Mouse (Mus musculus): ENCODE measurements around the gene Tph2. TPM values are rescaled to one million over a fixed set of nuclear protein-coding genes. Genes with fewer than 3 reads are reported as not detected.
"Not testable (repeated sequence)": the region's sequence is repeated elsewhere in the genome, so short reads cannot be mapped to it uniquely, and the experiment has no call there.

Gene Tph2
- polyA plus RNA-seq, 1 experiment, result 0.73 TPM

- Histone ChIP-seq H3K27me3 (ENCODE audit: control insufficient read depth, insufficient read depth, insufficient read length) (no peaks in the 10 kb centered on the region), H3K36me3 (ENCODE audit: control insufficient read depth, insufficient read depth) (no peaks in the 10 kb centered on the region), H3K4me3 (ENCODE audit: insufficient read depth, poor library complexity, severe bottlenecking) (no peak overlapping the region), H3K79me2 (ENCODE audit: control insufficient read depth, insufficient read depth) (no peaks in the 10 kb centered on the region), H3K79me3 (ENCODE audit: low read depth) (no peaks in the 10 kb centered on the region), H3ac (ENCODE audit: control insufficient read depth, insufficient read length, low read depth) (no peak overlapping the region)
- TF ChIP-seq CTCF (IDR thresholded peaks at IDR 0.05; ENCODE audit: control insufficient read depth, insufficient read depth, insufficient read length) (no peak), CEBPB (IDR thresholded peaks at IDR 0.05; ENCODE audit: low read depth) (no peak), USF1 (IDR thresholded peaks at IDR 0.05; ENCODE audit: low read depth) (no peak)
Observed at GRCm38 (mm10) chr10:115181034-115181433, 3.8 kb downstream of the Tph2 start.

DNA sequence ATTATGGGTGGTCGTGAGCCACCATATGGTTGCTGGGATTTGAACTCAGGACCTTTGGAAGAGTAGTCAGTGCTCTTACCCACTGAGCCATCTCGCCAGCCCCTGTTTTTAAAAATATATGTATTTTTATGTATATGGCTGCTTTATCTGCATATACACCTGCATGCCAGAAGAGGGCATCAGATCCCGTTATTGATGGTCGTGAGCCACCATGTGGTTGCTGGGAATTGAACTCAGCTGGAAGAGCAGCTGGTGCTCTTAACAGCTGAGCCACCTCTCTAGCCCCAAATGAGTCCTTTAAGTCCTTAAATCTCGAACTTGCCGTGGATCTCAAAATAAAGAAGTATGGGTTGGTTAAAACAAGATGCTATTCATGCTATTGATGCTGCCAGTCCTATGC is 6.8 kb downstream of the Tph2 start:
- H3K36me3 ChIP-seq (ENCODE audit: control insufficient read depth, insufficient read depth); H3K79me3 ChIP-seq (ENCODE audit: low read depth); H3K4me3 ChIP-seq (ENCODE audit: insufficient read depth, poor library complexity, severe bottlenecking); H3ac ChIP-seq (ENCODE audit: control insufficient read depth, insufficient read length, low read depth); H3K27me3 ChIP-seq (ENCODE audit: control insufficient read depth, insufficient read depth, insufficient read length); H3K79me2 ChIP-seq (ENCODE audit: control insufficient read depth, insufficient read depth): not testable (repeated sequence)

GRCm38 (mm10) chr10:115175591-115175991 is 9.2 kb downstream of the Tph2 start:
- Histone ChIP-seq H3K79me2 (ENCODE audit: control insufficient read depth, insufficient read depth) (no peaks in the 10 kb centered on the region), H3K4me3 (ENCODE audit: insufficient read depth, poor library complexity, severe bottlenecking) (no peak overlapping the region), H3K27me3 (ENCODE audit: control insufficient read depth, insufficient read depth, insufficient read length) (peaks cover 3% of the 10 kb centered on the region), H3K36me3 (ENCODE audit: control insufficient read depth, insufficient read depth) (no peaks in the 10 kb centered on the region), H3K79me3 (ENCODE audit: low read depth) (no peaks in the 10 kb centered on the region), H3ac (ENCODE audit: control insufficient read depth, insufficient read length, low read depth) (no peak overlapping the region)
- no peak for TF ChIP-seq FOSL1 (IDR thresholded peaks at IDR 0.05; ENCODE audit: insufficient read depth, low read length, poor library complexity, severe bottlenecking)
- no peak for TF ChIP-seq MYOD1 (IDR thresholded peaks at IDR 0.05; ENCODE audit: control insufficient read depth, insufficient read length, low read depth)
- TF ChIP-seq CTCF (IDR thresholded peaks at IDR 0.05; ENCODE audit: control insufficient read depth, insufficient read depth, insufficient read length), result no peak
- TF ChIP-seq CEBPB (IDR thresholded peaks at IDR 0.05; ENCODE audit: low read depth), result no peak
- TF ChIP-seq USF1 (IDR thresholded peaks at IDR 0.05; ENCODE audit: low read depth), result no peak
- TF ChIP-seq MYOG (IDR thresholded peaks at IDR 0.05; ENCODE audit: control insufficient read depth, extremely low read depth, insufficient read length), result no peak
- no peak for TF ChIP-seq MAX (IDR thresholded peaks at IDR 0.05)

- H3K36me3 ChIP-seq (ENCODE audit: control insufficient read depth, insufficient read depth), result no peaks in the 10 kb centered on the region
- TF ChIP-seq FOSL1 (IDR thresholded peaks at IDR 0.05; ENCODE audit: insufficient read depth, low read length, poor library complexity, severe bottlenecking) (no peak), MYOG (IDR thresholded peaks at IDR 0.05; ENCODE audit: control insufficient read depth, extremely low read depth, insufficient read length) (no peak)
- no peak overlapping the region for H3ac ChIP-seq (ENCODE audit: control insufficient read depth, insufficient read length, low read depth)
- no peaks in the 10 kb centered on the region for H3K79me2 ChIP-seq (ENCODE audit: control insufficient read depth, insufficient read depth)
- peaks cover 3% of the 10 kb centered on the region for H3K27me3 ChIP-seq (ENCODE audit: control insufficient read depth, insufficient read depth, insufficient read length)
- H3K4me3 ChIP-seq (ENCODE audit: insufficient read depth, poor library complexity, severe bottlenecking), result no peak overlapping the region
- no peaks in the 10 kb centered on the region for H3K79me3 ChIP-seq (ENCODE audit: low read depth)
Observed at GRCm38 (mm10) chr10:115173336-115173735, 11.5 kb downstream of the Tph2 start.

GRCm38 (mm10) chr10:115171351-115171818 is 13.4 kb downstream of the Tph2 start:
- peaks cover 3% of the 10 kb centered on the region for H3K27me3 ChIP-seq (ENCODE audit: control insufficient read depth, insufficient read depth, insufficient read length)
- no peaks in the 10 kb centered on the region for H3K36me3 ChIP-seq (ENCODE audit: control insufficient read depth, insufficient read depth)
- no peak overlapping the region for H3K4me3 ChIP-seq (ENCODE audit: insufficient read depth, poor library complexity, severe bottlenecking)
- H3K79me2 ChIP-seq (ENCODE audit: control insufficient read depth, insufficient read depth), result no peaks in the 10 kb centered on the region
- no peak overlapping the region for H3ac ChIP-seq (ENCODE audit: control insufficient read depth, insufficient read length, low read depth)
- no peak for TF ChIP-seq FOSL1 (IDR thresholded peaks at IDR 0.05; ENCODE audit: insufficient read depth, low read length, poor library complexity, severe bottlenecking)
- TF ChIP-seq USF1 (IDR thresholded peaks at IDR 0.05; ENCODE audit: low read depth), result no peak
- TF ChIP-seq CEBPB (IDR thresholded peaks at IDR 0.05; ENCODE audit: low read depth), result no peak
- TF ChIP-seq MAX (IDR thresholded peaks at IDR 0.05), result no peak
- TF ChIP-seq MYOD1 (IDR thresholded peaks at IDR 0.05; ENCODE audit: control insufficient read depth, insufficient read length, low read depth), result no peak
- TF ChIP-seq MYOG (IDR thresholded peaks at IDR 0.05; ENCODE audit: control insufficient read depth, extremely low read depth, insufficient read length), result no peak
- no peak for TF ChIP-seq CTCF (IDR thresholded peaks at IDR 0.05; ENCODE audit: control insufficient read depth, insufficient read depth, insufficient read length)
- H3K79me3 ChIP-seq (ENCODE audit: low read depth), result no peaks in the 10 kb centered on the region

DNA sequence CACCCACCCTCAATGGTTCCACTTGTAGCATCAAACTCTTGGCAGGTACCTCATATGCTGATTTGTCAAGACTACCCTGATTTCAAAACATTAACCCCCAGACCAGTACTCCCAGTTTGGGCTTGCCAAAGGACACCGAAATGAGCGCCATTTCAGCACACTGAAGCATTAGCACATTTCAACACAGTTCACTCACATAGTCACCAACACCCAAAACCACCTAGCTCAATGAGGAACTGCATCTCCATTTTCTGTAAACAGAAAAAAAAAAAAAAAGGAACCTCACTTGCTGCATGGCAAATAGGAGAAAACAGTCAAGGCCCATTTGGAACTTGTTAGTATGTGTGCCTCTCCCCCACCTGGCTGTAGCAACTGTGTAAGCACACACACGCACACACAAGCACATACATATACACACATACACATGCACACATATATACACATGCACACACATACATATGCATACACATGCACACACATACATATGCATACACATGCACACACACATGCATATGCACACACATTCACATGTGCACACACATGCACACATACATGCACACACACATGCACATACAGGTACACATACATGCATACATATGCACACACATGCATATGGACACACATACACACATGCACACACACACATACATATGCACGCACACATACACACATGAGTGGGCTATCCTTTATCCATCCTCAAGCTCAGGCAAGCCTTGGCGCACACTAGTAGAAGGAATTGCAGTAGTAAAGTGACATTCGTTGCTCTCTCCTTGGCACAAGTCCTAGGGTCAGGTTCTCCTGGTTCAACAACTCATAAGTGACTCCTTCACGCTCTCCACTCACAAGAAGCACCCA is 14.1 kb downstream of the Tph2 start:
- H3K79me2 ChIP-seq (ENCODE audit: control insufficient read depth, insufficient read depth), result no peaks in the 10 kb centered on the region
- no peak overlapping the region for H3ac ChIP-seq (ENCODE audit: control insufficient read depth, insufficient read length, low read depth)
- H3K79me3 ChIP-seq (ENCODE audit: low read depth), result no peaks in the 10 kb centered on the region
- H3K36me3 ChIP-seq (ENCODE audit: control insufficient read depth, insufficient read depth), result no peaks in the 10 kb centered on the region
- H3K27me3 ChIP-seq (ENCODE audit: control insufficient read depth, insufficient read depth, insufficient read length), result peaks cover 3% of the 10 kb centered on the region
- no peak overlapping the region for H3K4me3 ChIP-seq (ENCODE audit: insufficient read depth, poor library complexity, severe bottlenecking)
- TF ChIP-seq USF1 (IDR thresholded peaks at IDR 0.05; ENCODE audit: low read depth), result no peak
- TF ChIP-seq CEBPB (IDR thresholded peaks at IDR 0.05; ENCODE audit: low read depth), result no peak
- TF ChIP-seq MAX (IDR thresholded peaks at IDR 0.05), result no peak
- TF ChIP-seq CTCF (IDR thresholded peaks at IDR 0.05; ENCODE audit: control insufficient read depth, insufficient read depth, insufficient read length), result no peak
- no peak for TF ChIP-seq MYOG (IDR thresholded peaks at IDR 0.05; ENCODE audit: control insufficient read depth, extremely low read depth, insufficient read length)
- no peak for TF ChIP-seq MYOD1 (IDR thresholded peaks at IDR 0.05; ENCODE audit: control insufficient read depth, insufficient read length, low read depth)
- TF ChIP-seq FOSL1 (IDR thresholded peaks at IDR 0.05; ENCODE audit: insufficient read depth, low read length, poor library complexity, severe bottlenecking), result no peak
